Mouse (Mus musculus) retina, adult 2 months (tissue): ENCODE data around the gene Src.
A peak's percentile ranks its signal among the peaks of the same experiment; 100 is the strongest.

ENCODE experiments used
- DNase-seq: peaks from one replicate; pipeline ENCODE4 v3.0.0-alpha.2; 2012; ENCODE audit warnings: low read depth, low spot score

The Src gene

GRCm38 (mm10) chr2:157437123-157437522 lies 18.9 kb downstream of the Src start:
- DNase-seq: no peak

- DNase-seq: no peak
These were observed 23.1 kb downstream of the Src start for GRCm38 (mm10) chr2:157441363-157441762.

GRCm38 (mm10) chr2:157447297-157448158 lies 29.3 kb downstream of the Src start:
- DNase-seq: no peak

GRCm38 (mm10) chr2:157448356-157448755 lies 30.1 kb downstream of the Src start:
- DNase-seq: no peak

GRCm38 (mm10) chr2:157450905-157451304 lies 32.7 kb downstream of the Src start:
- DNase-seq: no peak

- no peak for DNase-seq
These were observed 33.3 kb downstream of the Src start for GRCm38 (mm10) chr2:157451372-157452040.

- peak; percentile 62 for DNase-seq
These were observed 39.0 kb downstream of the Src start for GRCm38 (mm10) chr2:157457100-157457806.

GRCm38 (mm10) chr2:157458472-157458871 lies 40.2 kb downstream of the Src start:
- DNase-seq: peak; percentile 33

- no peak for DNase-seq
These were observed 41.5 kb downstream of the Src start for GRCm38 (mm10) chr2:157459736-157460135.

GRCm38 (mm10) chr2:157462776-157463710 lies 44.8 kb downstream of the Src start:
- no peak for DNase-seq

- no peak for DNase-seq
These were observed 45.9 kb downstream of the Src start for GRCm38 (mm10) chr2:157463887-157464745.

GRCm38 (mm10) chr2:157464746-157465126 lies 46.5 kb downstream of the Src start:
- DNase-seq: no peak

GRCm38 (mm10) chr2:157466836-157467235 lies 48.6 kb downstream of the Src start:
- DNase-seq: no peak

GRCm38 (mm10) chr2:157468130-157468796 lies 50.0 kb downstream of the Src start:
- DNase-seq: no peak

GRCm38 (mm10) chr2:157471292-157471691 lies 53.0 kb downstream of the Src start:
- no peak for DNase-seq

- no peak for DNase-seq
These were observed 53.5 kb downstream of the Src start for GRCm38 (mm10) chr2:157471737-157472136.

GRCm38 (mm10) chr2:157472469-157472868 lies 54.2 kb downstream of the Src start:
- DNase-seq: no peak

- DNase-seq: no peak
These were observed 56.1 kb downstream of the Src start for GRCm38 (mm10) chr2:157474269-157474729.
